Mouse (Mus musculus) lung, adult 10 weeks (tissue): ENCODE results near the gene Thoc7. TPM values are rescaled to one million over a fixed set of nuclear protein-coding genes. Genes with fewer than 3 reads are reported as not detected.

ENCODE experiments used
- polyA plus RNA-seq: library from polyadenylated mRNA; stranded (reverse); fragments of 350-450 nt; fragmentation: Illumina TruSeq; extraction: RNeasy Lipid Tissue Mini Kit (QIAGEN cat#74804); gene quantifications from one replicate; pipeline ENCODE4 v1.2.3, GENCODE M21; 2014; ENCODE audit warnings: low read depth, low replicate concordance; ENCODE audit not compliant: insufficient read depth

Gene Thoc7
- 82.4 TPM for polyA plus RNA-seq

GRCm38 (mm10) chr14:13961401-13962112, at the start of gene Thoc7, which contains the start of gene Atxn7:
Gene Thoc7 (minus strand): TSS chr14:13961852.
Gene Atxn7 (plus strand): TSS chr14:13961440.

GRCm38 (mm10) chr14:13914387-13915082, 47.1 kb downstream of the Thoc7 start, which contains the start of gene Gm281:
Gene Gm281 (minus strand): TSS chr14:13914478.

Other genes with a start within 250 kb of the Thoc7 start
- 3.6 TPM for gene Gm281, start 47.4 kb downstream of the Thoc7 start, polyA plus RNA-seq
- 6.0 TPM for gene Atxn7, start 412 bp downstream of the Thoc7 start, polyA plus RNA-seq
- 56.6 TPM for gene Psmd6, start 159.1 kb upstream of the Thoc7 start, polyA plus RNA-seq
- gene Olfr720, start 225.0 kb upstream of the Thoc7 start, polyA plus RNA-seq, result not detected